Mouse (Mus musculus): ENCODE data around the gene Pknox1.

Pknox1 gene

DNA sequence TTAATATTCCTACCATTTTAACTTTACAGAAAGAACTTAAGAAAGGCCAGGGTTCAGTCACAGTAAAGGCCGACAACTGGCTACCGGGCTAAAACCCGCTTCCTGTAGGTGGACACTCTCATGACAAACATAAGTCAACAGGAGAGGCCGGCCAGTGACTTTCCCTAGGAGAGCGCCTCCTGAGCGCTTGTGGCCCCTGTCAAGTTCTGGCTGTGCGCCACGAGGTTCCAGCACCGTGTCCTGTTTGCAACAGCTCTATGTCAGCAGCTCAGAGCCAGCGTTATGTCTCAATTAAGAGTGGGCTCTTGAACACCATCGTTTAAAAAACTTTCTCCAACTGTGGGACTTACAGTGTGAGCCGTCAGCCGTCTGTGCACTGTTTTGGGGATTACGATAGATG lies 87.6 kb downstream of the Pknox1 start:
- DNase-seq (ENCODE audit: low spot score), result no peak

GRCm38 (mm10) chr17:31653277-31653676 lies 88.7 kb downstream of the Pknox1 start:
- DNase-seq (ENCODE audit: low spot score), result no peak

DNA sequence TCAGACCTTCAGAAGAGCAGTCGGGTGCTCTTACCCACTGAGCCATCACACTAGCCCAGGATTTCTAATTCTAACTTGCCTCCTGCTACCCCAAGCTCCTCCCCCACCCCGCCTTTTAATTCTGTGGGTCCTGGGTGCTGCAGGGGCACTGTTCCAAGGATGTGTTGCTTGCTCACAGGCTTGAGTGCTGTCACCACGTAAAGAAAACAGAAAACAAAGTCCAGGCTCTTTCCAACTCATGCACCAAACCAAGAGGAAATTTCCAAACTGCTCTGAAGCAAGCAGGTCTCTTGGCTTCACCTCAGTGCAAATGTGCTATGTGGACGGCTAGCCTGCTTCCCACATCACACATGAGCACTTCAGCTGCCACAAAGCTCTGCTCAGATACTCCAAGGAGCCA lies 90.8 kb downstream of the Pknox1 start:
- DNase-seq (ENCODE audit: low spot score), result no peak

- no peak for DNase-seq (ENCODE audit: low spot score)
Measured at GRCm38 (mm10) chr17:31656682-31657081, 92.1 kb downstream of the Pknox1 start.
